Mouse (Mus musculus): ENCODE measurements around the gene Atf7ip2.

DNA sequence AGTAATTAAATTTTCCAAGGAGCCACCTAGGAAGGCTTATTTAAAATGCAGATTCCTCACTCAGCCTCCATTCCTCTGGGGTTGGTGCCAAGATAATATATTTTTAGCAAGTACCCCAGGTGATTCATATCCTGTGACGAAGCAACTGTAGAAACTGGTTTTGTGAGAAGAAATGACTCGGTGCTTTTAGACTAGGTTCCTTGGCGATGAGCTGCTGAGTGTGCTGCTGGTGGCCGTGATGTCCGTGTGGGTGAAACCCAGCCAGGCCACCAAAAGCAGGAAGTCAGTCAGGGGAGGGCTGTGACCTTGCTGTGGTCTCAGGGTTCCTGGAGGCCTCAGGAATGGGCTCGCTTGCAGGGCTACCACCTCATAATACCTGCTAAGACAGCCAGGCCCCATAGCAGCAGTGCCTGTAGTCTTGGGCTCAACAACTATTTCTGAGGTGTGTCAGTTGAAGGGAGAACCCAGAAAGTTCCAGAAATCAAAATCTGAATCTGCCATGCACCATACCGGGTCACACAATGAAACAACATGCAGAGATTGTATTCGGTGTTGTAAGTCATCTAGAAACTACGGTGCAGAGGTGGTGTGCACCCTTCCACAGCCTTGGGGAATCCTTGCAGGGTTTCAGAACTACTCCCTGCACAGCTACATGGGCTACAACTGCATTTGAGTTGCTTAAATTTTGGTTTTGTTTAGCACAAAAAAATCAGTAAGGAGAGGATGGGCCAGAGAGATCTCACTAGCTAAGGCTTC lies 94.2 kb downstream of the Atf7ip2 start:
- TF ChIP-seq POLR2A (IDR thresholded peaks at IDR 0.05; ENCODE audit: insufficient read depth, low read length) (no peak), CTCF (IDR thresholded peaks at IDR 0.05; ENCODE audit: low read depth, low read length) (no peak)
